Mouse (Mus musculus) kidney, embryonic 16.5 days (tissue): ENCODE measurements around the gene Ubtf. TPM values are rescaled to one million over a fixed set of nuclear protein-coding genes. Genes with fewer than 3 reads are reported as not detected.

Experiments used
- ATAC-seq: fragments of 200-750 bp; cut with Nextera tagmentation; 2 replicates; pipeline ENCODE4 v1.8.0; 2017; ENCODE audit warnings: moderate TSS enrichment; ENCODE audit not compliant: low FRiP score, low TSS enrichment
- H3K27ac ChIP-seq: fragments of 300-500 bp; sonication (generic); 2 replicates; pipeline ENCODE4 v1.5.1; 2014; ENCODE audit warnings: low read length
- H3K27me3 ChIP-seq: fragments of 300-500 bp; sonication (generic); 2 replicates; pipeline ENCODE4 v1.6.1; 2014; ENCODE audit warnings: low read length, control low read depth, mixed read lengths; ENCODE audit not compliant: insufficient read depth
- H3K36me3 ChIP-seq: fragments of 300-500 bp; sonication (generic); 2 replicates; pipeline ENCODE4 v1.6.1; 2014; ENCODE audit warnings: low read length, control low read depth, mixed read lengths; ENCODE audit not compliant: insufficient read depth
- H3K4me1 ChIP-seq: fragments of 300-500 bp; sonication (generic); 2 replicates; pipeline ENCODE4 v1.6.1; 2014; ENCODE audit warnings: low read length, control low read depth, mixed read lengths; ENCODE audit not compliant: insufficient read depth
- H3K4me2 ChIP-seq: fragments of 300-500 bp; sonication (generic); replicated peaks from 2 replicates; pipeline ENCODE4 v1.6.1; 2014; ENCODE audit warnings: low read depth, low read length
- H3K4me3 ChIP-seq: fragments of 300-500 bp; sonication (generic); 2 replicates; pipeline ENCODE4 v1.5.1; 2014; ENCODE audit warnings: mild to moderate bottlenecking, low read length
- H3K9ac ChIP-seq: fragments of 300-500 bp; sonication (generic); replicated peaks from 2 replicates; pipeline ENCODE4 v1.6.1; 2014; ENCODE audit warnings: low read length
- H3K9me3 ChIP-seq: fragments of 300-500 bp; sonication (generic); 2 replicates; pipeline ENCODE4 v1.6.1; 2016; ENCODE audit warnings: low read length, control low read depth
- WGBS: fragments of 180-500 bp; shearing (Covaris S2); extraction: QIAGEN DNeasy Blood & Tissue Kit; methylation state at CpG from one replicate; pipeline ENCODE4 v1.1.7; 2014; 5-methylcytosine and 5-hydroxymethylcytosine counted together
- polyA plus RNA-seq: library from polyadenylated mRNA; unstranded; fragments of >200 nt; fragmentation: Nextera tagmentation; extraction: Ambion mirVana; gene quantifications from 2 replicates; pipeline ENCODE4 v1.2.1, GENCODE M21; 2015

Ubtf gene
- polyA plus RNA-seq, 1 experiment from 2014 or later: 94.7 TPM

DNA sequence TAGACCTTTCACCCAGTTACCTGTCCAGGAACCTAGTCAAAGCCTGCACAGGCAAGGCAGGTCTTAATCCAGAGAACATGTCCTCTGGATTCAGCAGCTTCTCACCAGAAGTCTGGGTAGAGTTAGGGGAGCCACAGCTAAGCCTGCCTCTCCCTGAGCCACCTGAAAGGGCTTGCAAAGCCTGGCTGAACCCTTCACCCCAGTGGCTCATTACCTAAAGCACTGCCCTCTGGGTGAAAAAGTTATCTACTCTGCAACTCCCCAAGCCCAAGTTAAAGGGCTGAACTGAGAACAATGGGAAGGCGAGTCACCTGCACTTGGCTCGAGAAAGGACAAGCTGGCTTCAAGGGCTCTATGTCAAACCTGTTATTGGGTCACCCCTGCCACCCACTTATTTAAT lies 15.4 kb downstream of the Ubtf start:
- WGBS: 65% methylated on average over 2 of the region's 2 CpGs
- no peak overlapping the region for H3K4me2 ChIP-seq
- peaks cover 5% of the 10 kb centered on the region for H3K4me1 ChIP-seq
- no peak overlapping the region for H3K27ac ChIP-seq
- no peak for ATAC-seq
- H3K9ac ChIP-seq: no peak overlapping the region
- no peak overlapping the region for H3K4me3 ChIP-seq
- no peaks in the 10 kb centered on the region for H3K27me3 ChIP-seq
- H3K9me3 ChIP-seq: no peaks in the 10 kb centered on the region
- H3K36me3 ChIP-seq: peaks cover 27% of the 10 kb centered on the region

DNA sequence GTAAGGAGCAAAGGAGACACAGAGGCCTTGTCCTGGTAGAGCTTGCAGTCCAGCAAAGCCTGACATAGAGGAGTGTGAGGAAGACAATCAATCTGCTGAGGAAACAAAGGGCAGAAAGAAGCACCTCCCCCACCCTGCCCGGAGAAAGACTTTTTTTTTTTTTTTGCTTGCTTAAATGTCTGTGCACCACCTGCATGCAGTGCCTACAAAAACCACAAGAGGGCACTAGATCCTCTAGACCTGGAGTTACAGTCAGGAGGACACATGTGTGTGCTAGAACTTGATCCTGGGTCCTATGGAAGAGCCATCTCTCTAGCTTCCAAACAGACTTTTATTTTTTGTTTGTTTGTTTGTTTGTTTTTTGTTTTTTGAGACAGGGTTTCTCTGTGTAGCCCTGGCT lies 19.7 kb downstream of the Ubtf start:
- Histone ChIP-seq H3K27ac (no peak overlapping the region), H3K4me1 (peaks cover 17% of the 10 kb centered on the region), H3K9me3 (no peaks in the 10 kb centered on the region), H3K27me3 (no peaks in the 10 kb centered on the region), H3K9ac (no peak overlapping the region), H3K4me2 (no peak overlapping the region), H3K36me3 (no peaks in the 10 kb centered on the region), H3K4me3 (no peak overlapping the region)
- WGBS: 11% methylated on average over 1 of the region's 1 CpGs
- no peak for ATAC-seq

DNA sequence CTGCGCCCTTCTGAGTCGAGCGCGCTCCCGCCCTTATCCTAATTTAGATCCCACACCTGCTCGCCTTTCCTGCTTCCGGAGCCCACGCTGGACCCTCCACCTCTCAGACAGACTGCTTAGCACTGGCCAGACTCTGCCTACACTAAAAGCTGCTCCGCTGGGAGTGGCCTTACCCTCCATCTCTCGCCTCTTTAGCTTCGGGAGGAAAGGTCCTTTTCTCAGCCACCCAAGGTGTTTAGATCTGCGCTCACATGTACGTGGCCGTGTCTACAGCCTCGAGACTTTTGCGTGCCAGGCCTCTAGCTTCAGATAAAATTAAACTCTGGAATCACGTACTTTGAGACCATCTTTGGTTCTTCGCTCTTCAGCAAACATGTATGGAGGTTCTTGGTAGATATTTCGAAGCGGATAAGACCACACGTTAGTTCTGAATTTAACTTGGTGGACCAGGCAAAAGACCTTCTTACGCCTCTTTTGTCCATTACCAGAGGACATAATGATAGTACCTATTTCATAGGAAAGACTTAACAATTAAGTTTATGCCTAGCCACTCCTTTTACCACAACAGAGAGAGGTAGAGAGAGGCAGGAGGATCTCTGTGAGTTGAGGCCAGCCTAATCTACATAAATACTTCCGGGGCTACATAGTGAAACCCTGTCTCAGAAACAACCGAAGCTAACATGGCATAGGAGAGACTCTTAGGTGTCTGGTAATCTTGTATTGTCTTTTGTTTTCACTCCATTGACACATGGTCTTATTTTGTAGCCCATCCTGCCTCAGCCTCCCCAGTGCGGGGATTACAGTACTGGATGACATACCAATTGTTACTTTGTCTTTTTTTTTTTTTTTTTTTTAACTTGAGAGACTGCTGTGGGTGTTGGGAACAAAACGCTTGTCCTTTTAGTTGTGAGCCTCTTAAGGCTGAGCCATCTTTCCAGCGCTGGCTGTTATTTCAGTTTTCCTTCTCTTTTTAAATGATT lies 21.7 kb downstream of the Ubtf start:
- peak overlapping the region; percentile 80 for H3K9ac ChIP-seq
- no peaks in the 10 kb centered on the region for H3K9me3 ChIP-seq
- H3K27ac ChIP-seq: peak overlapping the region; percentile 99
- peaks cover 23% of the 10 kb centered on the region for H3K4me1 ChIP-seq
- peak overlapping the region; percentile 81 for H3K4me3 ChIP-seq
- peaks cover 13% of the 10 kb centered on the region for H3K36me3 ChIP-seq
- H3K4me2 ChIP-seq: peak overlapping the region; percentile 70
- peak; percentile 29 for ATAC-seq
- no peaks in the 10 kb centered on the region for H3K27me3 ChIP-seq
- WGBS: 23% methylated on average over 27 of the region's 27 CpGs

DNA sequence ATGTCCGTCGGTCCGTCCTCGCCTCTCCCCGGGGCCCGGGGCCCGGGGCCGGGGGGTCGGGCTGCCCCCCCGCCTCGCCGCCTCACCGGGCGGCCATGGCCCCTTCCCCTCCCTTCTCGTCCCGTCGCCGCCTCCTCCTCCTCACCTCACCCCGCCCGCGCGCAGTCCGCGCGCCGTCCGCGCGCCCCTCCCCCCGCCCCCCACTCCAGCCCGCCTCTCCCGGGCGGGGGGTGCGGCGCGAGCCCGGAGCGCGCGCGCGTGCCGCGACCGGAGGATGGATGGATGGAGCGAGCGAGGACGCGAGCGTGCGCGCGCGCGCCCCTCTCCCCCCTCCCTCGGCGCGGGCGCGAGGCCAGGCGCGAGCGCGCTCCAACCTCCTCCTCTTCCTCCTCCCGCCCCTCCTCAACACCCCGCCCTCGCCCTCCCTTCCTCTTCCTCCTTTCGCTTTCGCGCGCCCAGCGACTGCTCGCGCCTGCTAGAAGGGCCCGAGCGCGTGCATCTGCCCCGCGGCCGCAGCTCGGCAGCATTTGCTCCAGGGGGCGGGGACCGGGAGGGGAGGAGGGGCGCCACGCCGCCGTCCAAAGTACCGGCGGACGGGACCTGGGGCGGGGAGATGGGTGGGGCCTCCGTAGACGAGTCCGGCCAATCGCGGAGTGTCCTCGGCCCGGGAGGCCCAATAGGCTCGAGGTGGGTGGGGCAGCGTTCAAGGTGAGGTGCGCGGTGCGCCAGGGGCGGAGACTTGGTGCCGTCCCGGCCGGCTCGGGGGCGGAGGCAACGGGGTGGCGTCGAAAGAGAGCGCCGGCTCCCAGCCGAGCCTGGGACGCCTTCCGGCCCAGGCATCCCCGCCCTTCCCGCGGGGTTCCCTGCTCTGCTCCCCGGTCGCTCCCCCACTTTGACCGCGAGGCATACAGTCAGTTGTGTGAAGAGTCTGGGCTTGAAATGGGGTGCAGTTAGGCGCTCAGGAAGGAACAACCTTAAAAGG lies 22.8 kb downstream of the Ubtf start, which contains the start of gene Atxn7l3:
TSS of gene Atxn7l3 (minus strand) at position 141 of the 982 bp plus-strand sequence.
- Histone ChIP-seq H3K36me3 (peaks cover 23% of the 10 kb centered on the region), H3K4me1 (peaks cover 23% of the 10 kb centered on the region), H3K4me2 (peak within 1 kb of the TSS; percentile 70), H3K4me3 (peak within 1 kb of the TSS; percentile 81), H3K9me3 (no peaks in the 10 kb centered on the region), H3K27me3 (no peaks in the 10 kb centered on the region), H3K9ac (peak within 1 kb of the TSS; percentile 92), H3K27ac (peak within 1 kb of the TSS; percentile 99)
- 0% methylated on average over 57 of the region's 125 CpGs for WGBS
- peak; percentile 96 for ATAC-seq

DNA sequence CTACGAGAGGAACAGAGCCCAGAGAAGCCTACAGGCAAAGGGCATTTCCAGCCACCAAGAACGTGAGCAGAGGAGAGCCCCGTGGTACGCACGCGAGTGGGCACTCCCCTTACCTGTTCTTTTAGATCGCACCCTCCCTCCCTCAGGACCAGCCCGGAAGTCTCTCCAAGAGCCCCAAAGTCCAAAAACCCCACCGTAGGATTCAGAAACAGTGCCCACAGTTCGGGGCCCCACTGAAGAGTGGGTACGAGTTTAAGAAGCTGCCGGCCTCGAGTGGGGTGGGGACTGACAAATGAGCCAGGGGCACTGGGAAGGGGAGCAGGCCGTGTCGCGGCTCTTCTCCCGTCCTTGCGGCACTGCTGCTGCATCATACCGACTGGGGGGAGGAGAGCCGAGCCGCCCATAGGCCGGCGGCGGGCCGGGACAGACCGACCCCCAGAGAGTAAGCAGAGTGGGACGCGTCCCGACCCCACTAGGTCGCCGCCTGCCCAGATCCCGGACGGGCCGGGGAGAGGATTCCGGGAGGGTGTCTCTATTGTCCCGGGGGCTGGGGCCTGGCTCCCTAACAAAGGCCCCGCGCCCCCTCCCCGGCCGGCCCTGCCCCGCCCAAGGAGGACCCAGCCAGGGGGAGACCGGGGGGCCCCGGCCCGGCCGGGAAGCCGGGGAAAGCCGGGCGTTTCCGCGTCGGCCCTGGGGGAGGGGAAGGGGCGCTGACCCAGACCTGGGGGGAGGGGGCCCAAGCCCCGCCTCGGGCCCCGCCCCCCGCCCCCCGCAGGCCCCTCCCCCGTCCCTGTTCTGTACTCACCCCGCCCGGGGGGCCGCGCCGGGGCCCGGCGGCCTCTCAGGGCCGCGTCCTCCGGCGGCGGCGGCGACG lies 23.7 kb downstream of the Ubtf start:
- WGBS: under 1% methylated on average over 33 of the region's 73 CpGs
- peak overlapping the region; percentile 99 for H3K27ac ChIP-seq
- peak overlapping the region; percentile 70 for H3K4me2 ChIP-seq
- no peaks in the 10 kb centered on the region for H3K27me3 ChIP-seq
- peaks cover 23% of the 10 kb centered on the region for H3K4me1 ChIP-seq
- H3K9ac ChIP-seq: peak overlapping the region; percentile 92
- no peaks in the 10 kb centered on the region for H3K9me3 ChIP-seq
- peaks cover 33% of the 10 kb centered on the region for H3K36me3 ChIP-seq
- ATAC-seq: peak; percentile 25
- H3K4me3 ChIP-seq: peak overlapping the region; percentile 81

DNA sequence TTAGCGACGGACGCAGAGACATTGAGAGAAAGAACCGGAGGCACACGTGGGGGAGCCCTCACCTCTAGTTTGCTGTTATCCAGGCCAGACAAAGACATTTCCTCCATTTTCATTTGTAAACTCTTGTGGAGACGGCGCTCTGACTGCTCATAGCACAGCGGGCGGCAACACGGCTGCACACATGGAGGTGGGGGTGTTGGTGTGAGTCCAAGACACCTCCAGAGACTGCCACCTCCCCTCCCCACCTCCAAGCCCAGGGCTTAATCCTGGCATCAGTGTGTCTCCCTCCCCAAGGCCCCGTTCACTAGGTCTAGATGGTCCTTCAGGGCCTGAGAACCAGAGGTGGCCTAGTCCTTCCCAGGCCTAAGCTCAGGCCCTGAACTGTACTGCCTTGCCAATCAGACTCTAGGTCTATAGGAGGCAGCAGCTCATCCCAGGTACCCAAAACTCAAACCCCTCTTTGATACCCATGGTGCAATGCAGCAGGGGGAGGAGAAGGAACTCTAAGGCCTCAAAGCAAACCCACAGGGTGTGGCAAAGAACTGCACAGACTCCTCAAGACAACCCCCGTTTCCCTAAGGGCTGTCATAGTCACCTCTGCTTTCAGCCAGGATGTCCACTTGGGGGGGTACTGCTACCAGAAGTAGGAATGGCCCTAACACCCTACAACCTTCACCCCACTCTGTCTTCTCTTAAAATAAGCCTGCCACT lies 24.5 kb downstream of the Ubtf start:
- ATAC-seq: 0 out of 2 replicates have a peak, but pooled peaks have one; percentile 1
- WGBS: 70% methylated on average over 12 of the region's 12 CpGs

DNA sequence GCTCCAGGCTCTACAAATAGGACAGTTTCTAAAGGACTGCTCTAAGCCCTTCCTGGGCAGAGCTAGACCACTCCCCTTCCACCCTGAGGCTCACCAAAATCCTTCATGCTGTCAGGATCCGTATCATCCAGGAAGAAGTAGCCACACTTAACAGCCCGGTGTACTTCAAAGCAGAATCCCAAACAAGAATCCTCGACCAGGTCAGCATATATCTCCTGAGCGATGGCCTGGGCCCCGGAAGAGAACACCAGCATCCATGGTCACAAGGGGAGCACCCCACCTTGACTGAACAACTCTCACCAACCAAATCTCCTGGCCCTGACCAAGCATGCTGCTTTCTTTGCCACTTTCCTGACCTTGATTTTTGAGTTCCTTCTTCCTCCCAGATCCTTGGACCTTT lies 25.1 kb downstream of the Ubtf start:
- no peak overlapping the region for H3K27ac ChIP-seq
- H3K9ac ChIP-seq: 0 out of 2 replicates have a peak overlapping the region, but pooled peaks have one; percentile 92
- peaks cover 39% of the 10 kb centered on the region for H3K36me3 ChIP-seq
- no peak overlapping the region for H3K4me3 ChIP-seq
- H3K4me2 ChIP-seq: no peak overlapping the region
- H3K4me1 ChIP-seq: peaks cover 24% of the 10 kb centered on the region
- H3K9me3 ChIP-seq: no peaks in the 10 kb centered on the region
- no peak for ATAC-seq
- WGBS: 67% methylated on average over 5 of the region's 5 CpGs
- H3K27me3 ChIP-seq: no peaks in the 10 kb centered on the region

More for the DNA sequence above, 24.5 kb downstream of the Ubtf start:
- Histone ChIP-seq H3K9me3 (no peaks in the 10 kb centered on the region), H3K36me3 (peaks cover 39% of the 10 kb centered on the region), H3K4me3 (peak overlapping the region; percentile 81), H3K4me2 (peak overlapping the region; percentile 70), H3K27me3 (no peaks in the 10 kb centered on the region), H3K4me1 (peaks cover 23% of the 10 kb centered on the region), H3K9ac (peak overlapping the region; percentile 92), H3K27ac (peak overlapping the region; percentile 99)

DNA sequence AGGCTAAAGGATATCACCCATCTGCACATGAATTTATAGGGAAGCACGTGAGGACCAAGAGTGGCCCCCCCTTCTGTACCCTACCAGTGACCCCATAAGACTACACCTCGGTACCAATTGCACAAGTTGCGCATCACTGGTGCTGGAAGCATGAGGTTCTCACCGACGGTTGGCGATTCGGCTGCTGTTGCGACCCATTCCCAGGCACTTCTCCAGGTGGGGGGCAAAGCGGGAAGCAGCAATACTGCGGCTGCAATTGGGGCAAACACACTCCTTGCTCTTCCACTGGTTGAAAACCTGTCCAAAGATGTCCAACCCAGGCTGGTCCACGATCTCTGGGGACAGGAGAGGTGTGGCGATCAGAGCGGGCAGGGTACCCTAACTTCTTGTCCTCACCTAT lies 25.6 kb downstream of the Ubtf start:
- peaks cover 41% of the 10 kb centered on the region for H3K36me3 ChIP-seq
- ATAC-seq: no peak
- H3K27me3 ChIP-seq: no peaks in the 10 kb centered on the region
- WGBS: 92% methylated on average over 13 of the region's 13 CpGs
- no peak overlapping the region for H3K9ac ChIP-seq
- peaks cover 26% of the 10 kb centered on the region for H3K4me1 ChIP-seq
- H3K4me3 ChIP-seq: no peak overlapping the region
- H3K9me3 ChIP-seq: no peaks in the 10 kb centered on the region
- H3K4me2 ChIP-seq: no peak overlapping the region
- H3K27ac ChIP-seq: no peak overlapping the region
